Mouse (Mus musculus) NIH3T3 (cell line): Measurements from ENCODE around the gene Ttc21b.

Experiments
- DNase-seq: peaks from one replicate; pipeline ENCODE4 v3.0.0-alpha.2; 2012; ENCODE audit warnings: low read depth

Gene Ttc21b

GRCm38 (mm10) chr2:66171643-66172042, 84.8 kb downstream of the Ttc21b start:
- DNase-seq: no peak

GRCm38 (mm10) chr2:66170721-66171120, 85.7 kb downstream of the Ttc21b start:
- no peak for DNase-seq

GRCm38 (mm10) chr2:66165025-66165424, 91.4 kb downstream of the Ttc21b start:
- no peak for DNase-seq

- DNase-seq: peak; percentile 10
Measured at GRCm38 (mm10) chr2:66158140-66158915, 98.1 kb downstream of the Ttc21b start.

- no peak for DNase-seq
Measured at GRCm38 (mm10) chr2:66151436-66151835, 105.0 kb downstream of the Ttc21b start.

- DNase-seq: no peak
Measured at GRCm38 (mm10) chr2:66150531-66150930, 105.9 kb downstream of the Ttc21b start.

GRCm38 (mm10) chr2:66148654-66149230, 107.7 kb downstream of the Ttc21b start:
- no peak for DNase-seq

- no peak for DNase-seq
Measured at GRCm38 (mm10) chr2:66146473-66146872, 109.9 kb downstream of the Ttc21b start.

GRCm38 (mm10) chr2:66144770-66145169, 111.6 kb downstream of the Ttc21b start:
- DNase-seq: peak; percentile 4

- DNase-seq: no peak
Measured at GRCm38 (mm10) chr2:66143284-66143683, 113.1 kb downstream of the Ttc21b start.

GRCm38 (mm10) chr2:66142711-66143110, 113.7 kb downstream of the Ttc21b start:
- no peak for DNase-seq

- DNase-seq: no peak
Measured at GRCm38 (mm10) chr2:66142268-66142667, 114.1 kb downstream of the Ttc21b start.

GRCm38 (mm10) chr2:66140246-66140645, 116.2 kb downstream of the Ttc21b start:
- DNase-seq: no peak
